Mouse (Mus musculus): Measurements from ENCODE around the gene Cabp7. TPM values are rescaled to one million over a fixed set of nuclear protein-coding genes. Genes with fewer than 3 reads are reported as not detected.

Gene Cabp7
- not detected for total RNA-seq (2022)

DNA sequence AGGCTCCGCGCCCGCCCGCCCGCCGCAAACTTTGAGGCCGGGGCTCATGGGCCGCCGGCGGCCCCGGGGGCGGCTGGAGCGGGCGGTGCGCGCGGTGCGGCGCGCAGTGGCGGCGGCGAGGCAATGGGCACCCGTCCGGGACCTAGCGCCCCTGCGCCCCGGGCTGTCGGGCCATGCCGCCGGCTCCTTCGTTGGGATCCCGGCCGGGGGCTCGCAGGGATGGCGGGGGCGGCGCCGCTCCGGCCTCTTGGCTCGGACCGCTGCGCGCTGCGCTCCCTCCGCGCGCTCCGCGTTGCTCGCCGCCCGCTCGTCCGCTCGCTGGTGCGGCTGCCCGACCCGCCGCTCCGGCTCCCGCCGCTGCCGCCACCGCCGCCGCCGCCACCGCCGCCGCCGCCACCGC lies at the start of gene Cabp7:
TSS of gene Cabp7 (minus strand) at position 46 of the 400 bp plus-strand sequence.
- no peak for DNase-seq (ENCODE audit: low spot score)

- DNase-seq (ENCODE audit: low spot score), result no peak
These were observed 46.4 kb upstream of the Cabp7 start for GRCm38 (mm10) chr11:4793006-4793405.

DNA sequence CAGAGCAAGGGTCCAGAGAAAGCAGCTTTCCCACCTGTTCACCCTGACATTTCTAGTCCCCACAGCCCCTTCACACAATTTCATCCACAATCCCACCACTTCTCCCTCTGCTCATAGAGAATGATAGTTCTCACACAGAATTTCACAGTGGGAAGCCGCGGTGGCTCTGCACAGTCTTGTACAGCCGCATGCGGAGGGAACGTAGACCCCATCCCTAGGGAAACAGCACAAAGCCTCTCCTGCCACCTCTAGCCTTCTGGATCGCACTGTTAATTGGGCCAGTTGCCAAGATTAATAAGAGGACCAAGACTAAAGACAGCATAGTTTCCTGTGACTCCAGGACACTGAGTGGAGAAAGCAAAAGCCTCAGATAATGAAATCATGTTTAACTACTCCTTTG lies 45.0 kb upstream of the Cabp7 start:
- DNase-seq (ENCODE audit: low spot score), result no peak

DNA sequence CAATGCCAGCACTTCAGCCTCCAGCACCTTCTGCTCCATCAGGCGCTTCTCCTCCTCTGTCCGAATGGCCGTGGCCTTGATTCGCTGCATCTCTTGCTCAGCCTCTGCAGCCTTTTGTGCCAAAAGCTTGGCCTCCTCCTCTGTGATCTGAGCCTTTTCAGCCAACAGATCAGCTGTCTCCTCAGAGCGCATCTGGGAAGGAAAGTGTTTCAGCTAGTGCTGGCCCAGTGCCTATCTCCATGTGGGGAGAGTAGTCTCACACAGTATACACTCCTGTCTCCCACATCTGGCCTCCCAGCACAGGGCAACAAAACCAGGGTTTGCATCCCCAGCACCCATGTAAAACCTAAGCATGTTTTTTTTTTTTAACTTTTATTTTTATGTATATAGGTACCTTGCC lies 43.1 kb upstream of the Cabp7 start:
- no peak for DNase-seq (ENCODE audit: low spot score)

GRCm38 (mm10) chr11:4784629-4785142 lies 38.1 kb upstream of the Cabp7 start:
- DNase-seq (ENCODE audit: low spot score), result no peak

GRCm38 (mm10) chr11:4783116-4783515 lies 36.5 kb upstream of the Cabp7 start:
- no peak for DNase-seq (ENCODE audit: low spot score)

DNA sequence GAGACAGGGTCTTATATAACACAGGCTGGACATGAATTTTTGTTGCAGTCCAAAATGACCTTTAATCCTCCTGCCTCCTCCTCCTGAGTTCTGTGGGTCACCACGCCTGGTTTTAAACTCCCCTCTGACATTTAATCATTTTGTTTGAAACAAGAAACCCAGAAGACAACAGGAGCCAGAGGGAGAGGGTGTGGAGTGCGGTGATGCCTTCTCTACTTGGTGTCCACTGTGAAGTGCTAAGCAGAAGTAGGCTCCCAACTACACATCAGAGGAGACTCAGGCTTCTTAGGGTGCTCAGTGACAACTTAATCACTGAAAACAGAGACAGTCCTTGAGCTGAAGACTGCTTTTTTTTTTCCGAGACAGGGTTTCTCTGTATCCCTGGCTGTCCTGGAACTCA lies 34.3 kb upstream of the Cabp7 start:
- DNase-seq (ENCODE audit: low spot score), result no peak

DNA sequence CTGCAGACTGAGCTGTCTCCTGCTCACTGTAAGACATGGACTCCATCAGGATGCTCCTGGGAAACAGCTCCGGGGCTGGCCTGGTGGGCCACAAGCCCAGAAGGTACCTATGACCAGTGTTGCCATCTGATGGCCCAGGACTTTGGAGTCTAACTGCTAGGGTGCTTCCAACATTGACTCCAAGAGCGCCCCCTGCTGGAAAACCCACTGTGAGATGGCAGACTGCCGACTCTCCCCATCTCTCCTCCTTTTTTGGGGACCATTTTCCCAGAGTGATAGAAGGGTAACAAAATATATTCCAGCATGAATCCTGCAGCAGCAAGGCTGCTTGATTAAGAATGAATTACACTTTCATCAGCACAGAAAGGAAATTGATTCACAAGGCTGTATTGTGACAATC lies 26.3 kb upstream of the Cabp7 start:
- DNase-seq (ENCODE audit: low spot score), result no peak

GRCm38 (mm10) chr11:4771756-4772155 lies 25.2 kb upstream of the Cabp7 start:
- DNase-seq (ENCODE audit: low spot score), result no peak

- DNase-seq (ENCODE audit: low spot score), result no peak
These were observed 23.3 kb upstream of the Cabp7 start for GRCm38 (mm10) chr11:4769881-4770280.

GRCm38 (mm10) chr11:4769293-4769692 lies 22.7 kb upstream of the Cabp7 start:
- DNase-seq (ENCODE audit: low spot score), result no peak

DNA sequence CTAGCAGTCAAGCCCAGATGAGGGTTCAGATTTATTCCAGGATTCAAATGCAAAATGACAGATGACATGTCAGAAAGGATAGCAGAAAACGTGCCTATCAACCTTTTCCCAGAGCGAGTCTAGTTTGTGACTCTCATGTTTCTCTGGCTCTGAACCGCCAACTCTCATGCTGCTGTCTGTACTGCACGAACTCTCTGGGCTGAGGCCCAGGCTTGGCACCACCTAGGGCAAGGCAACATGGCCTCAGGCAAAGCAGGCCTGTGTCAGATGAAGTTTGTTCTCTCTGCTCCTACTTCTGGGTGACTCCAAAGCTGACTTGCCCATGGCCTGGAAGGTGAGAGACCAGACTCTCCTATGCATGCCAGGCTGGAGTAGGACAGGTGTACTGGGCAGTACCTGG lies 21.8 kb upstream of the Cabp7 start:
- DNase-seq (ENCODE audit: low spot score), result no peak

DNA sequence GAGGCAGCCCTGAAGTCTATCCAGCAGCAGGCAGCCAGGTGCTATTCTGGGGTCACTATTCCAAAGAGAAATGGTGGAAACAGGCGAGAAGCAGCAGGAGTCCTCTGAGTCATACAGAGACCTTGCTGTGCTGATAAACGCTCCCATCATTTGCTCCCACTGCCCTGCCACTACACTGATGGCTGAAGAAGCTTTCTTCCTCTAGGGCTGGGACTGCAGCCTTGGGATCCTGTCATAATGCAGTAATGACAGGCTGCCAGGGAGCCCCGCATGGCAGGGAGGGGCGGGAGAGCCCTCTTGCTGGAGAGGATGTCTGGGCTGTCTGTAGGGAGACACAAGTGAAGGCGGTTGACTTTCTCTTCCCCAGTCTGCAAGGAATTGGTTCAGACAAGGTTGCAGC lies 17.9 kb upstream of the Cabp7 start:
- DNase-seq (ENCODE audit: low spot score), result no peak

- DNase-seq (ENCODE audit: low spot score), result no peak
These were observed 17.1 kb upstream of the Cabp7 start for GRCm38 (mm10) chr11:4763631-4764030.

DNA sequence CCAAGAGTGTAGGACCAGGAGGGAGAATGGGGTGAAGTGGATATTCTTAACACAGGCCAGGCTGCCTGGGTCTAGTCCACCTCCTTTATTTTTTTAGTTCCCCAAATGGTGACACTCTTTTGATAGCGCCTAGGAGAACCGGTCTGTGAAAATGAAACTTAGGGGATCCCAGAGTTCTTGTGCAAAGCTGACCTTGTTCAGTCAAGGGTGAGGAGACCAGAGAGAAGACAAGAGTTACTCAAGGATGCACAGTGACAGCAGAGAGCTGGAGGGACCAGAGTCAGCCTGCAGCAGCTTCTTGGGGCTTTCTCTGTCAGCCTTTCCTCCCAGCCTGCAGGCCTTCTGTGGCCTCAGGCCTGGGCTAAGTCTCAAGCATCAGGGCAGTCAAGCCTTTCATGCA lies 15.9 kb upstream of the Cabp7 start:
- no peak for DNase-seq (ENCODE audit: low spot score)

DNA sequence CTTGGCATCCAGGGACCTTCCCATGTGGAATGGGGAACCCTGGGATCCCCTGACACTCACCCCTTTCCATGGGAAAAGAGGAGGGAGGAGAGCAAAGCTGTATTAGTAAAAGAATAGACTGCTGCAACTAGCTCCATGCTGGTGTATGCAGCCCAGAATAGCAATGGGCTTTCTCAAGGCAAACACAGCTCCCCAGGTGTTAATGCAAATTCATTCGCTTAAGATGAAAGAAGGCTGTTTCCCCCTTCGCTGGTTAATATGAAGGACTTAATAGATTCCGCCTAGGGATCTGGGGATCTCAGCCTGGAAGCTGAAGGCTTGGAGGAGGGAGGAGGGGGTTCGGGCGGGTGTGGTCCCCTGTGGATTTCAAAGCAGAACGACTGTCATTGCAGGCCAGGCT lies 15.4 kb upstream of the Cabp7 start:
- DNase-seq (ENCODE audit: low spot score), result no peak

DNA sequence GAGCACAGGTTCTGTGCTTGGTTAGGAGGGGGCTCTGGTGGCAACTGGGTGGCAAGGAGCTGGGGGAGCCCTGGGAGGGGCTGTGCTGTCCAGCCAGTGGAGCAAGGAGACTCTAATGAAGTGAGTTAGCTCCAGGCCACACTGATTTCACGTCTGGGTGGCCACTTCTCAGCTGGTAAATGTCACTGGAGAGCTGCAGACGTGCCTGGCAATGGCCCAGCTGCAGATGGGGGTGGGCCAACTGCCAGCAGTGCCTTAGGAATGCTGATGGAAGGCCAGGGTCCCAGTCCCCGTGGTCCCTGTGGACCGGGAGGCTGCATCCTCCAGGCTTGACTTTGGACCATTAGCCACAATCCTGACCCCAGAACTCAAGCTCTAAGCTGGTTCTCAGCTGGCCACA lies 13.9 kb upstream of the Cabp7 start:
- no peak for DNase-seq (ENCODE audit: low spot score)

GRCm38 (mm10) chr11:4757789-4758158 lies 11.2 kb upstream of the Cabp7 start:
- DNase-seq (ENCODE audit: low spot score), result no peak

GRCm38 (mm10) chr11:4756984-4757788 lies 10.6 kb upstream of the Cabp7 start:
- DNase-seq (ENCODE audit: low spot score), result no peak

DNA sequence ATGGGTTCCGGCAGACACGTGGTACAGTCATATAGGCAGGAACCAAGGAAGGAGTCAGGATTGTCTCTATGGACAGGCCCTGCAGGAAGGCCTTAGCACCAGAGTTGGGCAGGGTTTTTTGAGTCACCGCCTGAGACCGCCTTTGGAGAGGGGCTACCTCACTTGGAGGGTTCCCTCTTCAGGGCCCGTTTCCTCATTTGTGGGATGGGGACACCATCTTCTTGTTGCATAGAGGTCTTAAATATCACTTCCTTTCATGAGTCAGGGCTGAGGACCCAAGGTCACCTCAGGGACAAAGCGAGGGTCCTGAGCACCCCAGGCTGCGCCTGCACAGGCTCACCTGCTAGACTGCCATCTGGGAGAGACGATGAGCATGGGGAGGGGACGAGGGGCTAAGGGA lies 9.9 kb upstream of the Cabp7 start:
- DNase-seq (ENCODE audit: low spot score), result no peak

DNA sequence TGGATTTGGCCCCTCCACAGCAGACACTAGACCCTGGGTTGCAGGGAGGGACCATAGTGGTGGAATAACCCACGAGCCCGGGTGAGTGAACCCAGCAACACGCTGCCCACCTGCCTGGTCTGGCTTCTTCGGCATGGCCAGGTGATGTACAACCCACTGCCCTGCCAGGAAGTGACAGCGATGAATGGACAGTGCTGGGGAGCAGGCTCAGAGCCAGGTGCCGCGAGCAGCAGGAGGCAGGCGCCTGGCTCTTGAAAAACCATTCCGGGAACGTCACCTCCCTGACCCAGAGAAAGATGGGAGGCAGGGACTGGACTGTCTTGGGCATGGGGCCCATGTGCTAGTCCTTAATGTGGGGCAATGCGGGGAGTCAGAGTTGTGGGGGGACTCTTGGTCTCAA lies 8.3 kb upstream of the Cabp7 start:
- no peak for DNase-seq (ENCODE audit: low spot score)

DNA sequence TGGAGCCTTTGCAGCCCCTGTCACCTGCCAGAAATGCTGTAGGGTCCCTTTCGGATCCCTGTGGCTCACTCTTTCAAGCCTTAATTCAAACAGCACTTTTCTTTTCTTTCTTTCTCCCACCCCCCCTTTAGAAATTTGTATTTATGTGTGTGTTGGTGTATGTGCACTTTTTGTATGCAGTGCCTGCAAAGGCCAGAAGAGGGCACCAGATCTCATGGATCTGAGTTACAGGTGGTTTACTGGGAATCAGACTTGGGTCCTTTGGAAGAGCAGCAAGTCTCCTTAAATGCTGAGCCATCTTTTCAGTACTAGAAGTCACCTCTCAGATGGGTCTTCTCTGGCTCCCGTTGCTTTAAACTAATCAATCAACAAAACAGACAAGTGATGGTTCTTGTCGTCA lies 7.5 kb upstream of the Cabp7 start:
- DNase-seq (ENCODE audit: low spot score), result no peak

DNA sequence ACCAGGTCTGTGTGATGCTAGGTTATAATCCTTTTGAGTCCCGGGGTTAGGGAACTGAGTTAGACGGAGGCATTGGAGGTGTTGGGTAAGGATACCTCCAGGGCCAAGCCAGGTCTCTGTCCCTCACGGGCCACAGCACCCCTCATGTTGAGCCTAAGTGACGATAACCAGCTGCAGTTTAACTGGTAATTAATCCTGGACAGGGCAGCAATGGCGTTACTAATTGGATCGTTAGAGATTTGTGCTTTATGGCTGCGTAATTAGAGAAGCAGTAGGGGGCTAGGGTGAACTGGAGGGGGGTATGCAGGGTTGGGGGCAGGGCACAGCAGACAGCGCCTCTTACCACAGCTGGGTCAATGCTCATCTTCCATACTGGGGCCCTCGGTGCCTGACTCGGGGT lies 6.3 kb upstream of the Cabp7 start:
- DNase-seq (ENCODE audit: low spot score), result no peak

DNA sequence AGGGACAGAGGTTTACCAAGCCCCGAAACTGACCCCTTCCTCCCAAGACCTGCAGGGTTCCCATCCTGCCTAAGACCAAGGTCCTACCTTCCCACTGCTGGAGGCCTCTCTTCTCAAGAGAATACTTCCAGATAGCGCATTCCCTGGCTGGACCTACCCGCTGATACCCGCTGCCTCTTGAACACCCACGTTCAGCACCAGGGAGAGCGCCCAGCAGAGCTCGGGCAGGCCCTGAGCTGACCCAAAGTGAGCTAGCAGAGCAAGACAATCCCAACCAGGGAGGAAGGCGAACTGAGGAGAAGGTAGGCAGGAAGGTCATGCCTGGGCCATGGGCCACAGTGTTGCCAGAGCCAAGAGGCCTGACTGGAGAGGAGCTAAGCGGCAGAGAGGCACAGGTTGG lies 3.7 kb upstream of the Cabp7 start:
- DNase-seq (ENCODE audit: low spot score), result no peak
